Comparison of ENCODE assay signal across 8 mouse cellular contexts in the genomic region with DNA sequence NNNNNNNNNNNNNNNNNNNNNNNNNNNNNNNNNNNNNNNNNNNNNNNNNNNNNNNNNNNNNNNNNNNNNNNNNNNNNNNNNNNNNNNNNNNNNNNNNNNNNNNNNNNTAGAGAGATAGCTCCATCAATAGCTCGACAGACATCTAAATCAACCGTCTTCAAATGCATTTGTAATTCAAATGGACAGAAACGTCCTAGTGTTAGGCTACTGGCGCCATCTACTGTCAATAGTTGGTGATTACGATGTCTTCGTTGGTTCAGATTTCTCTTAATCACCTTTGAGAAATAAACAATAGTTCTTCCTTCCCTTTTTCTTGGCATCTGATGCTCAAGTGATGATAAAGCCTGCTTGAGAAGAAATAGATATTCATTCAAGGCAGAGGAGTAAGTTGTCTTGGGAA. TPM values are rescaled to one million over a fixed set of nuclear protein-coding genes. Genes with fewer than 3 reads are reported as not detected.
DNase-seq lines count a peak whose midpoint lies in the region; ATAC-seq lines count a peak whose summit lies in the region.

No protein-coding gene starts in this region.

- H3K27me3 ChIP-seq in forebrain, embryonic 16.5 days (replicated peaks; ENCODE audit: control insufficient read depth, insufficient read depth, low read length) = peaks cover 6% of the 10 kb centered on the region
- H3K27me3 ChIP-seq in intestine, embryonic 15.5 days (replicated peaks) = no peaks in the 10 kb centered on the region
- H3K27me3 ChIP-seq in liver, embryonic 15.5 days = peaks cover 16% of the 10 kb centered on the region
- no peaks in the 10 kb centered on the region; the same call in 1 of the 2 replicates for H3K27me3 ChIP-seq in neural tube, embryonic 14.5 days (ENCODE audit: control insufficient read depth, insufficient read depth, low read length)

- DNase-seq in left cerebral cortex, adult 11 months (ENCODE audit: low spot score) = peak; percentile 60
- no peak for DNase-seq in left cerebral cortex, adult 8-10 months (ENCODE audit: low spot score in 2 of 2)
- peak; percentile 87 for DNase-seq in brain, adult 2 months (ENCODE audit: low read depth, low spot score)
- no peak for DNase-seq in urinary bladder, postnatal 36 days (ENCODE audit: low spot score in 2 of 2)

- no peaks in the 10 kb centered on the region for H3K9me3 ChIP-seq in forebrain, embryonic 16.5 days (ENCODE audit: control insufficient read depth, low read length)
- no peaks in the 10 kb centered on the region for H3K9me3 ChIP-seq in intestine, embryonic 15.5 days
- no peaks in the 10 kb centered on the region for H3K9me3 ChIP-seq in liver, embryonic 15.5 days (replicated peaks)
- H3K9me3 ChIP-seq in neural tube, embryonic 14.5 days (ENCODE audit: control insufficient read depth, low read length) = no peaks in the 10 kb centered on the region

- peak overlapping the region; percentile 50 for H3K4me3 ChIP-seq in forebrain, embryonic 16.5 days (replicated peaks; ENCODE audit: low read length)
- H3K4me3 ChIP-seq in intestine, embryonic 15.5 days (replicated peaks) = no peak overlapping the region
- no peak overlapping the region for H3K4me3 ChIP-seq in liver, embryonic 15.5 days (replicated peaks)
- H3K4me3 ChIP-seq in neural tube, embryonic 14.5 days (ENCODE audit: low read depth, low read length) = peak overlapping the region; percentile 32

- no peaks in the 10 kb centered on the region for H3K36me3 ChIP-seq in forebrain, embryonic 16.5 days (ENCODE audit: control insufficient read depth, insufficient read depth)
- H3K36me3 ChIP-seq in intestine, embryonic 15.5 days = no peaks in the 10 kb centered on the region
- peaks cover under 1% of the 10 kb centered on the region; the same call in 1 of the 2 replicates for H3K36me3 ChIP-seq in liver, embryonic 15.5 days (replicated peaks)
- H3K36me3 ChIP-seq in neural tube, embryonic 14.5 days (ENCODE audit: control insufficient read depth, insufficient read depth, low read length) = no peaks in the 10 kb centered on the region

- no peak overlapping the region for H3K27ac ChIP-seq in forebrain, embryonic 16.5 days (ENCODE audit: low read length)
- H3K27ac ChIP-seq in intestine, embryonic 15.5 days = no peak overlapping the region
- no peak overlapping the region for H3K27ac ChIP-seq in liver, embryonic 15.5 days (replicated peaks)
- H3K27ac ChIP-seq in neural tube, embryonic 14.5 days (ENCODE audit: low read depth, low read length) = no peak overlapping the region

- H3K4me1 ChIP-seq in forebrain, embryonic 16.5 days (replicated peaks; ENCODE audit: control insufficient read depth, insufficient read depth, low read length) = peaks cover 31% of the 10 kb centered on the region
- H3K4me1 ChIP-seq in intestine, embryonic 15.5 days (replicated peaks) = 0 out of 2 replicates have a peak, but pooled peaks cover 9% of the 10 kb centered on the region
- H3K4me1 ChIP-seq in liver, embryonic 15.5 days (replicated peaks) = peaks cover 48% of the 10 kb centered on the region
- H3K4me1 ChIP-seq in neural tube, embryonic 14.5 days (ENCODE audit: control insufficient read depth, insufficient read depth, low read length) = peaks cover 17% of the 10 kb centered on the region

- H3K4me2 ChIP-seq in forebrain, embryonic 16.5 days (ENCODE audit: low read length) = peak overlapping the region; percentile 98
- H3K4me2 ChIP-seq in intestine, embryonic 15.5 days (replicated peaks) = peak overlapping the region; percentile 75
- peak overlapping the region; percentile 94 for H3K4me2 ChIP-seq in liver, embryonic 15.5 days
- H3K4me2 ChIP-seq in neural tube, embryonic 14.5 days (ENCODE audit: low read depth, low read length) = peak overlapping the region; percentile 60

- WGBS in forebrain, embryonic 16.5 days = 0% methylated on average over 6 of the region's 6 CpGs
- WGBS in intestine, embryonic 15.5 days = under 1% methylated on average over 6 of the region's 6 CpGs
- WGBS in liver, embryonic 15.5 days (ENCODE audit: insufficient replicate concordance) = under 1% methylated on average over 6 of the region's 6 CpGs
- WGBS in neural tube, embryonic 14.5 days = 0% methylated on average over 6 of the region's 6 CpGs

- ATAC-seq in forebrain, embryonic 16.5 days = no peak
- ATAC-seq in intestine, embryonic 15.5 days = no peak
- ATAC-seq in liver, embryonic 15.5 days (ENCODE audit: insufficient read depth) = no peak
- ATAC-seq in neural tube, embryonic 14.5 days (ENCODE audit: low read depth) = no peak

- no peak overlapping the region for H3K9ac ChIP-seq in forebrain, embryonic 16.5 days (replicated peaks; ENCODE audit: low read depth, low read length)
- no peak overlapping the region for H3K9ac ChIP-seq in intestine, embryonic 15.5 days
- no peak overlapping the region for H3K9ac ChIP-seq in liver, embryonic 15.5 days
- H3K9ac ChIP-seq in neural tube, embryonic 14.5 days (replicated peaks; ENCODE audit: low read depth, low read length) = no peak overlapping the region

RNA-seq across cellular contexts. Expression of gene Irgm1, which starts 12.5 kb away (rescaled TPM):
- 10 to 100 TPM in 2 of 4 experiments, 1 to 10 TPM in 2; 8.3 to 14.0 (median 10.7) TPM for total RNA-seq in left cerebral cortex, adult 8-10 months (2022)
- 1.6 TPM in 2 replicates for polyA plus RNA-seq in forebrain, embryonic 16.5 days (2015; fragmentation: Nextera tagmentation; extraction: Ambion mirVana)
- polyA plus RNA-seq in intestine, embryonic 15.5 days (2015; fragmentation: Nextera tagmentation; extraction: Ambion mirVana) = 16.0 and 16.4 TPM in 2 replicates
- 19.2 and 20.4 TPM in 2 replicates for polyA plus RNA-seq in liver, embryonic 15.5 days (2015; fragmentation: Nextera tagmentation; extraction: Ambion mirVana)
- 3.1 and 3.6 TPM in 2 replicates for polyA plus RNA-seq in neural tube, embryonic 14.5 days (2014; fragmentation: Nextera tagmentation; extraction: Ambion mirVana)

RNA-seq across cellular contexts. Expression of gene Gm12184, which starts 32.6 kb away (rescaled TPM):
- total RNA-seq in left cerebral cortex, adult 8-10 months (2022) = 1 to 10 TPM in 1 of 4 experiments, under 1 TPM in 3; 0.38 to 1.8 (median 0.45) TPM
- polyA plus RNA-seq in forebrain, embryonic 16.5 days (2015; fragmentation: Nextera tagmentation; extraction: Ambion mirVana) = 2.8 and 3.9 TPM in 2 replicates
- 3.7 and 5.4 TPM in 2 replicates for polyA plus RNA-seq in intestine, embryonic 15.5 days (2015; fragmentation: Nextera tagmentation; extraction: Ambion mirVana)
- 1.4 and 2.1 TPM in 2 replicates for polyA plus RNA-seq in liver, embryonic 15.5 days (2015; fragmentation: Nextera tagmentation; extraction: Ambion mirVana)
- polyA plus RNA-seq in neural tube, embryonic 14.5 days (2014; fragmentation: Nextera tagmentation; extraction: Ambion mirVana) = 3.0 TPM in 2 replicates

RNA-seq across cellular contexts. Expression of gene Trim7, which starts 33.1 kb away (rescaled TPM):
- total RNA-seq in left cerebral cortex, adult 8-10 months (2022) = 1 to 10 TPM; 3.4 to 4.5 (median 3.8) TPM
- polyA plus RNA-seq in forebrain, embryonic 16.5 days (2015; fragmentation: Nextera tagmentation; extraction: Ambion mirVana) = 1.4 and 2.0 TPM in 2 replicates
- 1.1 and 2.7 TPM in 2 replicates for polyA plus RNA-seq in intestine, embryonic 15.5 days (2015; fragmentation: Nextera tagmentation; extraction: Ambion mirVana)
- polyA plus RNA-seq in liver, embryonic 15.5 days (2015; fragmentation: Nextera tagmentation; extraction: Ambion mirVana) = 0.09 and 0.21 TPM in 2 replicates
- 1.5 and 2.0 TPM in 2 replicates for polyA plus RNA-seq in neural tube, embryonic 14.5 days (2014; fragmentation: Nextera tagmentation; extraction: Ambion mirVana)

RNA-seq across cellular contexts. Expression of gene Trim41, which starts 41.9 kb away (rescaled TPM):
- total RNA-seq in left cerebral cortex, adult 8-10 months (2022) = 10 to 100 TPM; 57.7 to 65.7 (median 61.3) TPM
- 7.2 and 7.6 TPM in 2 replicates for polyA plus RNA-seq in forebrain, embryonic 16.5 days (2015; fragmentation: Nextera tagmentation; extraction: Ambion mirVana)
- 4.1 and 6.4 TPM in 2 replicates for polyA plus RNA-seq in intestine, embryonic 15.5 days (2015; fragmentation: Nextera tagmentation; extraction: Ambion mirVana)
- polyA plus RNA-seq in liver, embryonic 15.5 days (2015; fragmentation: Nextera tagmentation; extraction: Ambion mirVana) = 2.0 and 2.3 TPM in 2 replicates
- polyA plus RNA-seq in neural tube, embryonic 14.5 days (2014; fragmentation: Nextera tagmentation; extraction: Ambion mirVana) = 5.1 and 5.6 TPM in 2 replicates

RNA-seq across cellular contexts. Expression of gene Gm5431, which starts 43.0 kb away (rescaled TPM):
- under 1 TPM in 3 of 4 experiments, not detected in 1; 0.17 to 0.86 (median 0.53) TPM for total RNA-seq in left cerebral cortex, adult 8-10 months (2022)
- 0.20 and 0.24 TPM in 2 replicates for polyA plus RNA-seq in forebrain, embryonic 16.5 days (2015; fragmentation: Nextera tagmentation; extraction: Ambion mirVana)
- 0.23 and 0.30 TPM in 2 replicates for polyA plus RNA-seq in intestine, embryonic 15.5 days (2015; fragmentation: Nextera tagmentation; extraction: Ambion mirVana)
- polyA plus RNA-seq in liver, embryonic 15.5 days (2015; fragmentation: Nextera tagmentation; extraction: Ambion mirVana) = 0.45 and 0.48 TPM in 2 replicates
- polyA plus RNA-seq in neural tube, embryonic 14.5 days (2014; fragmentation: Nextera tagmentation; extraction: Ambion mirVana) = 0.12 and 0.22 TPM in 2 replicates

Comparison
In these comparisons a context has a peak if more than half of its experiments do, and no peak if none do; other contexts are left out.
1. DNase-seq: peak in left cerebral cortex, adult 11 months (single experiment) and brain, adult 2 months (single experiment); none in left cerebral cortex, adult 8-10 months (0 of 2) and urinary bladder, postnatal 36 days (0 of 2).
2. H3K4me3 ChIP-seq: peak in forebrain, embryonic 16.5 days (single experiment) and neural tube, embryonic 14.5 days (single experiment); none in intestine, embryonic 15.5 days (single experiment) and liver, embryonic 15.5 days (single experiment).
3. Peak in every context shown above with its lines, with median percentiles within 50 percentile points of each other: H3K4me2 ChIP-seq.